Mouse (Mus musculus): ENCODE data around the gene Sema5a.

DNA sequence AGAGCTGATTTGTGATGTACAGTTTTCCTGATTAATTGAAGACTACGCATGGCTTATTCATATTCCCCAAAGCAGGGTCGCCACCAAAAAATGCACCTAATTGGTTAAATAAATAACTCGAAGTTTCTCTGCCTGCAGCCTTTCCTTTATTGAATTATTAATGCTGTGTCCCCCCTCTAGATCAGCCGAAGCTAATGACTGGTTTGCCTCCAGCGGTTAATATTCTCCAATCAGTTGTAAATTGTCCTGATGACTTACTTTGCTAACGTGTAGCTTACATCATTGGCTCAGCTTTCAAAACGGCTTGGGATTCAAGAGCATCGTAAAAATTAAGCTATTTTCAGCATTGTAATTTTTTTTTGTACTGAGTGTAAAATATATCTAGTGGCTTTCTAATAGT is 66.7 kb downstream of the Sema5a start:
- TF ChIP-seq CTCF (IDR thresholded peaks at IDR 0.05; ENCODE audit: borderline replicate concordance, extremely low read depth, insufficient read depth, insufficient read length) (no peak), POLR2A (IDR thresholded peaks at IDR 0.05; ENCODE audit: borderline replicate concordance, extremely low read depth, insufficient read depth, insufficient read length, poor library complexity, severe bottlenecking) (no peak)

Data from brain, embryonic 14.5 days (tissue).